Mouse (Mus musculus): ENCODE results near the gene Msantd3. TPM values are rescaled to one million over a fixed set of nuclear protein-coding genes. Genes with fewer than 3 reads are reported as not detected.

Msantd3 gene
- polyA plus RNA-seq (2015; fragmentation: Nextera tagmentation; extraction: Ambion mirVana), result 21.6 and 21.7 TPM in 2 replicates

DNA sequence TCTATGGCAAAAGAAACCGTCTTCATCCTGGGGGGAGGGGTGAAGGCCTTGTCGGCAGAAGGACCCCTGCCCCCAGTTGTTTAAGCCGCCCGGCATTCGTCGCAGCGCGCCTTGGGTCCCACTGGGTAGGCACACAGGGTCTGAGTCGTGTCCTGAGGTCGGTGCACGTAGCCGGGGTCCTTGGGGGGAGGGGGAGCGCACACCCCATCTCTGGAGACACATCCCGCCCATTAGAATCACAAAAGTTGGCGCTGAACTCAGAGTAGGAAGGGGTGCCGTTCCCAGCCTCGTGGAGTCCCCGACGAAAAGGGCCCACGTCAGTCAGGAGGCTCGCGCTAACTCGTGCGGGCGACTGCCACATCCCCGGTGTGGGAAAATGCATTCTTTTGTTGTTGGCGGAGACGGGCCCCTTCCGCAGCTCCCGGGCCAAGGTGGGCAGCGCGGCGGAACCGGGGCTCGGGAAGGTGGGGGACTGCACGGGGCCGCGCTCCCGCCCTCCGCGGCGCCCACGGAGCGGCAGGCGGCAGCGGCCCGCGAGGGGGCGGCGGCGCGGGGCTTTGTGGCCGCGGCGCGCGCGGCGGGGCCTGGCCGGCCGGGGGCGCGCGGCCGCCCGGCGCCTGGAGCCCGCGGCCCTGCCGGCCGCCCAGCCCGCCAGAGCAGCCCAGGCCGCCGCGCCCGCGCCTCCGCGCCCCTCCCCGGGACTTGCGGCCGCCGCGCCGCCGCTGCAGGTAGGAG is at the start of gene Msantd3:
Gene Msantd3, plus strand, starts transcription at position 95 of the 735 bp plus-strand sequence.
- WGBS, result under 1% methylated on average over 78 of the region's 86 CpGs
- ATAC-seq (ENCODE audit: extremely low read depth, insufficient number of reproducible peaks, low FRiP score, low TSS enrichment), result peak; percentile 53
- Histone ChIP-seq H3K4me2 (peak within 1 kb of the TSS; percentile 90), H3K27ac (replicated peaks) (peak within 1 kb of the TSS; percentile 93), H3K4me3 (peak within 1 kb of the TSS; percentile 87), H3K9me3 (no peaks in the 10 kb centered on the region), H3K36me3 (no peaks in the 10 kb centered on the region), H3K4me1 (peaks cover 38% of the 10 kb centered on the region), H3K27me3 (replicated peaks) (no peaks in the 10 kb centered on the region), H3K9ac (peak within 1 kb of the TSS; percentile 99)

DNA sequence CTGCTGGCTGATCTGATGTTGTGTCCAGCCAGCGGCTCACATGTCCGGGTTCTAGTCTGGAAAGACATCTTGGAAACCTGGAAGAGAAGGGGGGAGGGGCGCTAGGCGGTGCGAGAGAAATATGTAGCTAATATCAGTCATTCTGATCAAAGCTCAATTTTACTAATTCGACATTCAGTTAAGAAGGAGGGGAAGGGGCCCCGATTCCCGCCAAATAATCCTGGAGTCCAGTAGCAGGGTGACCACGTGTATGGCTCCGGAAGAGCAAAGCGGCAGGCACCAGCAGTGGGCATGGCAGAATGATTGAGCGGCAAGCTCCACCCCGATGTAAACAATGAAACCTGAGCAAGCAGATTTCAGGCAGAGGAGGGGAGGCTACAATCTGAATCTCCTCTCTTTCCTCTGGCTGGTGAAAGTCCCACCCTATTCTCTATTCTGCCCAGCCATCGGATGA is 48.4 kb upstream of the Msantd3 start:
- H3K4me3 ChIP-seq, result peak overlapping the region; percentile 47
- H3K9me3 ChIP-seq, result no peaks in the 10 kb centered on the region
- H3K27ac ChIP-seq (replicated peaks), result no peak overlapping the region
- H3K4me1 ChIP-seq, result no peaks in the 10 kb centered on the region
- WGBS, result 5% methylated on average over 14 of the region's 14 CpGs
- no peak for ATAC-seq (ENCODE audit: extremely low read depth, insufficient number of reproducible peaks, low FRiP score, low TSS enrichment)
- peak overlapping the region; percentile 50 for H3K9ac ChIP-seq
- H3K27me3 ChIP-seq (replicated peaks), result no peaks in the 10 kb centered on the region
- H3K36me3 ChIP-seq, result no peaks in the 10 kb centered on the region
- peak overlapping the region; percentile 67 for H3K4me2 ChIP-seq

DNA sequence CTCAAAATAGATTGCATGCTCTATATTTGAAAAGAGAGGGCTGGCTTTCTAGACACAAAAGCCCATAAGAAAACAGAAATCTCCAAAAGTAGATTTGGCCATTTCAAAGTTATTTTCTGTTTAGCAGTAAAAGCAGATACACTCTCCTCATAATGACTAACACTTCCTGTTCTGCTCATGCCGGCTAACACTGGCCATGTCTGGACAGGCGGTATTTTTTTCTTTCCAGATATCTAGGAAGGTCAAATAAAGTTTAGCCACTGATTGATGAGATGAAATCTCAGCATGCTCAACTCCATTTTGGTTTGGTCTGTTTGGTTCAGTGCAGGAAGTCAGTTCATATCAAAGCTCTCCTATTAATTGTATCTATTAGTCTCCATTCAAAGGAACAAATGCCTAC is 47.2 kb upstream of the Msantd3 start:
- Histone ChIP-seq H3K4me3 (no peak overlapping the region), H3K9ac (no peak overlapping the region), H3K9me3 (no peaks in the 10 kb centered on the region), H3K4me2 (no peak overlapping the region), H3K27ac (replicated peaks) (no peak overlapping the region), H3K27me3 (replicated peaks) (no peaks in the 10 kb centered on the region), H3K4me1 (no peaks in the 10 kb centered on the region), H3K36me3 (no peaks in the 10 kb centered on the region)
- 51% methylated on average over 2 of the region's 2 CpGs for WGBS
- no peak for ATAC-seq (ENCODE audit: extremely low read depth, insufficient number of reproducible peaks, low FRiP score, low TSS enrichment)

DNA sequence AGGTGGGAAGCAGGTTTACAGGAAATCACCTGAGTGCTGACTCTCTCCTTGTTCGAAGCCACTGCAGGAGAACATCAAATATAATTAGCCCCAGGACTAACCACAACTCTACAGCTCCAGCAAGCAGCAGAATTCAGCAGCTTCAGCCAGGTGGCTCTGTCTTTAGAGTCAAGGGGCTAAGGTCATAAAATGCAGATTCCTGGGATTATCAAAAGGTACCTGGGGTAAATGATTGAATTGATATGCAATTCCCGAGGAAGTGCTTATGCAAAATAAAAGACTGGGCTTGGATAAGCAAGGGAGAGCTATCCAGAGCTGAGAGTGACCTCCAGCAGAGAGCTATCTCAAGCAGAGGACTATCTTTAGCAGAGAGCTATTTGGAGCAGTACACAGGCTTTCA is 28.9 kb upstream of the Msantd3 start:
- Histone ChIP-seq H3K36me3 (no peaks in the 10 kb centered on the region), H3K4me2 (no peak overlapping the region), H3K4me3 (no peak overlapping the region), H3K27ac (replicated peaks) (no peak overlapping the region), H3K9me3 (peaks cover 13% of the 10 kb centered on the region; the same call in 1 of the 2 replicates), H3K9ac (no peak overlapping the region), H3K4me1 (no peaks in the 10 kb centered on the region), H3K27me3 (replicated peaks) (no peaks in the 10 kb centered on the region)
- WGBS, result 34% methylated on average over 2 of the region's 2 CpGs
- ATAC-seq (ENCODE audit: extremely low read depth, insufficient number of reproducible peaks, low FRiP score, low TSS enrichment), result no peak

DNA sequence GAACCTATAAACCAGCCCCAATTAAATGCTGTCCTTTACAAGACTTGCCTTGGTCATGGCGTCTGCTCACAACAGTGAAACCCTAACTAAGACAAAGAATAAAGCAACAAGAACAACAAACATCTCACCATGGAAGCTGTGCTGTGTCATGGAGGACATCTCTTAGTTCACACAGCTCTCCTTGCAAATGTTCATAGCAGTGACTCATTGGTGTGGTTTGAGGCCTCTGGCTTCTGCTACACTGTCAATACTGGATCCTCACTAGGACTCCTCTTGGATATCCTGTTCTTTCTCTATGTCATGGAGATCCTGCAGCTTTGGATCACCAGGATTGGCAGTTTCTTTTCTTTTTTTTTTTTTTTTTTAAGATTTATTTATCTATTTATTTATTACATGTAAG is 10.2 kb upstream of the Msantd3 start:
- no peak overlapping the region for H3K27ac ChIP-seq (replicated peaks)
- H3K9ac ChIP-seq, result no peak overlapping the region
- 88% methylated on average over 1 of the region's 1 CpGs for WGBS
- no peak for ATAC-seq (ENCODE audit: extremely low read depth, insufficient number of reproducible peaks, low FRiP score, low TSS enrichment)
- no peak overlapping the region for H3K4me3 ChIP-seq
- no peaks in the 10 kb centered on the region for H3K36me3 ChIP-seq
- no peak overlapping the region for H3K4me2 ChIP-seq
- H3K9me3 ChIP-seq, result no peaks in the 10 kb centered on the region
- no peaks in the 10 kb centered on the region for H3K4me1 ChIP-seq
- no peaks in the 10 kb centered on the region for H3K27me3 ChIP-seq (replicated peaks)

DNA sequence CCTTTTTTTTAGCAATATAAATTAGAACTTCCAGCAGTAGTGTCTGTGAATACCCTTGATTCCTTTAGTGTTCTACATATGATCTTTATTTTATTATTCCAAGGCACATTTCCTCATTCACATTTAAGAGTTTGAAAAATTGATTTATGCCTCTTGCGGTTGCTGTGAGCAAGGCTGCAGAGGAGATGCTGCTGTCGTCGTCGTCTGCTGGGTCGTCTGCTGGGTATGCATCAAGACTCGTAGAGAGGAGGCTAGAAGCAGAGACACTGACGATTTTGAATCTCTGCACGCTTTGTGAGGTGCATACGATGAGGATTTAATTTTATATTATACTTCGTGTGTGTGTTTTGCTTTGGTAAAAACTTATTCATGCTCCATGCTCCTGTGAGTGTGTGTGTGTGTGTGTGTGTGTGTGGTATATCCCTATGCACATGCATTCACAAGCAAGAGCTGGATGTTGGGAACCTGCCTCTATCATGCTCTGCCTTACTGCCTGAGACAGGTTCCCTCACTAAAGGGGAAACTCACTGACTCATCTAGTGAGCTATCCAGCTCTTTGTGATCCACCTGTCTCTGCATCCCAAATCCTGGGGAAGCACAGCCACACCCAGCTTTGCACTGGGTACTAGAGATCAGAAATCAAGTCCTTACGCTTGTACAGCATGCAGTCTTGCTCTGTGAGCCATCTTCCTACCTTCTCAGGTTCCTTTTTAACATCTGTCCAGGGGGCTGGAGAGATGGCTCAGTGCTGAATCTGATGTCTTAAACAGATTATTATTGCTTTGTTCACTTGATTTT is 7.7 kb upstream of the Msantd3 start:
- no peaks in the 10 kb centered on the region for H3K4me1 ChIP-seq
- WGBS, result 74% methylated on average over 11 of the region's 11 CpGs
- no peak overlapping the region for H3K9ac ChIP-seq
- H3K9me3 ChIP-seq, result no peaks in the 10 kb centered on the region
- H3K4me2 ChIP-seq, result no peak overlapping the region
- H3K4me3 ChIP-seq, result no peak overlapping the region
- ATAC-seq (ENCODE audit: extremely low read depth, insufficient number of reproducible peaks, low FRiP score, low TSS enrichment), result no peak
- no peak overlapping the region for H3K27ac ChIP-seq (replicated peaks)
- H3K36me3 ChIP-seq, result no peaks in the 10 kb centered on the region
- H3K27me3 ChIP-seq (replicated peaks), result no peaks in the 10 kb centered on the region

DNA sequence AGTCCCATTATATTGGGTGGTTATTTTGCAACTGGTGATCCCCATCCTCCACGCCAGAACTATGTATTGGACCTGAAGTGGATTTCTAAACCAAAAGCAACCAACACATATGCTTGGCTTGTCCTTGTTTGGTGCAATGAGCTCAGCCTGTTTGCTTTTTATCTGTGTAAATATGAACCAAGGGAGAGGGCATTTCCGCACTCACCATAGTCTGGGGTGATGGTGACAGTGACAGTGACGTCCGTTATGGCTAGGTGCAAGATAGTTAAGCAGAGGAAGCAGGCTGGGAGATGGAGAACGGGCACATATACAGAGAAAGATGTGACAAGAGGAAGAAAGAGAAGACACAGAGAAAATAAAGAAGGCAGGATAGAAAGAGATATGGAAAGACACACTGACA is 3.5 kb upstream of the Msantd3 start:
- H3K27me3 ChIP-seq (replicated peaks), result no peaks in the 10 kb centered on the region
- H3K27ac ChIP-seq (replicated peaks), result no peak overlapping the region
- H3K4me1 ChIP-seq, result 0 out of 2 replicates have a peak, but pooled peaks cover under 1% of the 10 kb centered on the region
- H3K36me3 ChIP-seq, result no peaks in the 10 kb centered on the region
- 67% methylated on average over 5 of the region's 5 CpGs for WGBS
- H3K4me3 ChIP-seq, result no peak overlapping the region
- H3K4me2 ChIP-seq, result no peak overlapping the region
- no peak overlapping the region for H3K9ac ChIP-seq
- ATAC-seq (ENCODE audit: extremely low read depth, insufficient number of reproducible peaks, low FRiP score, low TSS enrichment), result no peak
- no peaks in the 10 kb centered on the region for H3K9me3 ChIP-seq

DNA sequence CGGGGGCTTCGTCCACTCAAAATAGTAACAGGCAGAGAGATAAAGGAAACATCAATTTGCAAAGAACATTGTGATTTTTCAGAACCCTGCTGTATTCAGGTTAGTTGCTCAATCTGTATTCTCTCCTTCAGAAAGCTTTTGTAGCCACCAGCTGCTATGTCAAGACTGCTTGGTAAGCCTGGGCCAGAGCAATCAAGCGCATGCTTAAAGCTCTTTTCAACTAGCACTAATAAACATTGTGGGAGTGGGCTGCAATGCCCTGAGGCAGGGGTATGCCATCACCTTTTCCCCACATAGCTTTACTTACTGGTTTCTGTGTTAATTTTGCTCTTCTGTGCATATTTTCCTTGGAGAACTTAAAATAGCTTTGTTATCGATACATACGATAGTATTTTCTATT is 2.7 kb upstream of the Msantd3 start:
- Histone ChIP-seq H3K27me3 (replicated peaks) (no peaks in the 10 kb centered on the region), H3K4me3 (no peak overlapping the region), H3K4me1 (peaks cover 8% of the 10 kb centered on the region), H3K27ac (replicated peaks) (no peak overlapping the region), H3K4me2 (no peak overlapping the region), H3K9me3 (no peaks in the 10 kb centered on the region), H3K36me3 (no peaks in the 10 kb centered on the region), H3K9ac (no peak overlapping the region)
- WGBS, result 76% methylated on average over 5 of the region's 5 CpGs
- no peak for ATAC-seq (ENCODE audit: extremely low read depth, insufficient number of reproducible peaks, low FRiP score, low TSS enrichment)

DNA sequence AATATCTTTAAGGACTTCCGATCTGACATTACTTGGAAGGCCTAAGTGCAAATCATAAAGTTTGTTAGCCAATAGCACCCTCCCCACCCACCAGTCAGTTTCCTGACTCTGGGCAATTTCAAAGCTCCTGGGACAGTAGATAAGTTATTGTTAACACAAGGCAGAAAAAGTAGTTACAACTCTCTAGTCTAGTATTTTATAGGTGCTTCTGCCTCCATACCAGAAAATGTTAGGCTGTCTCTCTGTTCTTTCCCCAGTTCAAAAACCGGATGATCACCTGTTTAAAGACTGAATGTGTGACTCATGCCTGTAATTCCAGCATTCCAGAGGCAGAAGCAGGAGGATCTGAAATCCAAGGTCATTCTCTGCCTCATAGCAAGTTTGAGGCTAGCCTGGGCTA is 1.2 kb upstream of the Msantd3 start:
- no peak overlapping the region for H3K4me3 ChIP-seq
- 90% methylated on average over 2 of the region's 2 CpGs for WGBS
- no peaks in the 10 kb centered on the region for H3K9me3 ChIP-seq
- no peak overlapping the region for H3K4me2 ChIP-seq
- H3K27ac ChIP-seq (replicated peaks), result no peak overlapping the region
- no peaks in the 10 kb centered on the region for H3K27me3 ChIP-seq (replicated peaks)
- no peaks in the 10 kb centered on the region for H3K36me3 ChIP-seq
- no peak overlapping the region for H3K9ac ChIP-seq
- no peak for ATAC-seq (ENCODE audit: extremely low read depth, insufficient number of reproducible peaks, low FRiP score, low TSS enrichment)
- peaks cover 23% of the 10 kb centered on the region for H3K4me1 ChIP-seq

DNA sequence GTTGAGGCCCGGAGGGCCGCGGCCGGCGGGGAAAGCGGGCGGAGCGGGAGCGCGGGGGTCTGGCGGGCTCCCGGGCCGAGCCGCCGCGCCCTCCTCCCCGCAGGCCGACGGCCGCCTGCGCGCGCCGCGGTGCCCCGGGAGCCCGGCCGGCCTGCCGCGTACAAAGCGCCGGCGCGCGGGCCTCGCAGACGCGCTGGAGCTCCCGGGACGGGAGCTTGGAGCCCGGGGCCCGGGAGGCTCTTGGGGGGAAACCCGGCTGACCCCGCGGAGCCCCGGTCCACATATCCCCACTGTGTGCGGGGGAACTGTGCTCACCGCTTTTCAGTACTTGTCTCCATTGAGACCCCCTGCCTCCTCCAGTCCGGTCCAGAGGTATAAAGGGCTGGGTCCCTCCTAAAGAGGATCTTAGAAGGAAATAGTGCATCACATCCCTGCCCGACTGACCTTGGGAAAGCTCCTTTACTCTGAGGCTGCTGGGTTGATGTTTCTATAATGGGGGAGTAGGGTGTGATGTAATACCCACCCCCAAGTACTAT is 909 bp downstream of the Msantd3 start:
- Histone ChIP-seq H3K4me1 (peaks cover 44% of the 10 kb centered on the region), H3K4me3 (peak overlapping the region; percentile 87), H3K27me3 (replicated peaks) (no peaks in the 10 kb centered on the region), H3K9ac (peak overlapping the region; percentile 99), H3K9me3 (no peaks in the 10 kb centered on the region), H3K36me3 (no peaks in the 10 kb centered on the region), H3K4me2 (peak overlapping the region; percentile 90), H3K27ac (replicated peaks) (peak overlapping the region; percentile 93)
- WGBS, result under 1% methylated on average over 36 of the region's 50 CpGs
- ATAC-seq (ENCODE audit: extremely low read depth, insufficient number of reproducible peaks, low FRiP score, low TSS enrichment), result 0 out of 2 replicates have a peak, but pooled peaks have one; percentile 15

DNA sequence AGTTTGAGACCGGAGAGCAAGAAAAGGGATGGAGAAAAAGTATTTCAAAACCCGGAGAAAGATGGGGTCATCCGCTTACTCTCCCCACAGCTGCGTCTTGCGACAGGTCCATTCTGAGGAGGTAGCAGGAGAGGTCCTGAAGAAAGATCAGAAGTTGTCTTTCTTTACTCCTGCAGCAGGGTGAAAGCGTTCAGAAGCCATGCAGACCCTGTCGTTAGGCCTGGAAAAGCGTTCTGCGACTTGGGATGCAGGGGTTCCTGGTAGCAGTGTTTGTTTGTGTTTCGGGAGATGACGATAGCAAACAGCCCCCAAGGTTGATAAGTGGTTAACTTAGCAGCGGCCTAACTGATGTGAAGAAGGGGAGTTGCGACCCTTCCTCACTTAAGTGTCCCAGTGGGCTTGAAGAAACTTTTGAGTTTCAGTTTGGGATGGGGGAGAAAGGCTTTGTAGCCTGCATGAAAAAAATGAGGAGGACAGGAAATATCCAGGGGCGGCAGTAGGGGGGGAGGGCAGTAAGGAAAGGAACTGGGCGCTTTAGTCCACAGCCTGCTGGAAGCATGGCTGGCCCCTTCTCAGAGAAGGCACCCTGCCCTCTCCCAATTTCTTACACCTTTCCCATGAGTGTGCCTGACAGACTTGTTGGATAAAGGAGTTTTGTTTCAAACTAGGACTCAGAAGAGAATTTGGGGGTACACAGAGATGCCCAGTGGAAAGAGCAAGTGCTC is 2.0 kb downstream of the Msantd3 start:
- no peaks in the 10 kb centered on the region for H3K36me3 ChIP-seq
- no peak for ATAC-seq (ENCODE audit: extremely low read depth, insufficient number of reproducible peaks, low FRiP score, low TSS enrichment)
- WGBS, result 4% methylated on average over 15 of the region's 15 CpGs
- no peaks in the 10 kb centered on the region for H3K9me3 ChIP-seq
- H3K27ac ChIP-seq (replicated peaks), result peak overlapping the region; percentile 93
- peak overlapping the region; percentile 87 for H3K4me3 ChIP-seq
- H3K4me1 ChIP-seq, result peaks cover 54% of the 10 kb centered on the region
- no peaks in the 10 kb centered on the region for H3K27me3 ChIP-seq (replicated peaks)
- peak overlapping the region; percentile 99 for H3K9ac ChIP-seq
- peak overlapping the region; percentile 90 for H3K4me2 ChIP-seq
